Mouse (Mus musculus): ENCODE measurements around the gene Atp8b4. TPM values are rescaled to one million over a fixed set of nuclear protein-coding genes. Genes with fewer than 3 reads are reported as not detected.

The Atp8b4 gene
- 0.07 and 0.14 TPM in 2 replicates for polyA plus RNA-seq (2012; rRNA removed)

DNA sequence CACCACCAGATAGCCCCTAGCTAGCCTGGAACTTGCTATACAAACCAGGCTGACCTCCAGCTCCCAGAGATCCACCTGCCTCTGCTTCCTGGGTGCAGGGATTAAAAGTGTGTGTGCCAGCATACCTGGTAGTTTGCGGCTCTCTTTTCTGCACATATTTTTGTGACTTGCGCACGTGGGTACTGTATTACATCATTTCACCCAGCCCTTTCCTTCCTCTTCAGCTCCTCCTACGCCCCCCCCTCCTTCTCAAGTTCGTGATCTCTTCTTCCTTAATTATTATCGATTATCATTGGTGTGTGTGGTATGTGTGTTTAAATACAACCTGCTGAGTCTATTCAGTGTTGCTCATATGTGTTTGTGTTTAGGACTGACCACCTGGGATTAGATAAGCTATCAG is at the start of gene Atp8b4:
Gene Atp8b4, minus strand, starts transcription at position 154 of the 400 bp plus-strand sequence.

Other genes starting within 250 kb of the Atp8b4 start
- 4.2 and 4.8 TPM in 2 replicates for gene Slc27a2, start 51.7 kb upstream of the Atp8b4 start, polyA plus RNA-seq (2012; rRNA removed)
- gene Hdc, start 118.6 kb upstream of the Atp8b4 start, polyA plus RNA-seq (2012; rRNA removed) = 0.42 and 0.64 TPM in 2 replicates
- gene Gabpb1, start 175.7 kb upstream of the Atp8b4 start, polyA plus RNA-seq (2012; rRNA removed) = 4.7 and 4.8 TPM in 2 replicates
- gene Usp8, start 206.7 kb upstream of the Atp8b4 start, polyA plus RNA-seq (2012; rRNA removed) = 10.6 and 11.0 TPM in 2 replicates